Mouse (Mus musculus): ENCODE data around the gene Rbms2. TPM values are rescaled to one million over a fixed set of nuclear protein-coding genes. Genes with fewer than 3 reads are reported as not detected.

The Rbms2 gene
- polyA plus RNA-seq, 1 experiment, result 97.3 TPM

- TF ChIP-seq MAX (IDR thresholded peaks at IDR 0.05; ENCODE audit: low read depth) (no peak), MYOG (IDR thresholded peaks at IDR 0.05; ENCODE audit: control insufficient read depth in 1 of 3, insufficient read depth in 1 of 3, insufficient read length in 2 of 3, low read depth in 2 of 3) (no peak), USF1 (IDR thresholded peaks at IDR 0.05; ENCODE audit: low read depth) (no peak), REST (IDR thresholded peaks at IDR 0.05; ENCODE audit: insufficient read depth, insufficient read length) (no peak), MYOD1 (IDR thresholded peaks at IDR 0.05; ENCODE audit: control insufficient read depth in 1 of 3, insufficient read length in 2 of 3, low read depth in 2 of 3) (no peak), TCF3 (IDR thresholded peaks at IDR 0.05; ENCODE audit: insufficient read length, low read depth) (no peak), SRF (IDR thresholded peaks at IDR 0.05; ENCODE audit: control insufficient read depth, insufficient read length, low read depth) (no peak), POLR2A (IDR thresholded peaks at IDR 0.05; ENCODE audit: insufficient read length, low read depth) (no peak), TCF12 (IDR thresholded peaks at IDR 0.05; ENCODE audit: insufficient read depth, poor library complexity, severe bottlenecking) (no peak), E2F4 (IDR thresholded peaks at IDR 0.05; ENCODE audit: insufficient read depth) (no peak), CEBPB (IDR thresholded peaks at IDR 0.05; ENCODE audit: insufficient read depth, poor library complexity, severe bottlenecking) (no peak), POLR2AphosphoS2 (IDR thresholded peaks at IDR 0.05; ENCODE audit: insufficient read length, low read depth) (no peak)
- H3K36me3 ChIP-seq (ENCODE audit: control insufficient read depth, insufficient read depth), result no peaks in the 10 kb centered on the region
- H3ac ChIP-seq (ENCODE audit: control insufficient read depth, insufficient read length), result no peak overlapping the region
- no peaks in the 10 kb centered on the region for H3K79me2 ChIP-seq (ENCODE audit: control insufficient read depth, insufficient read depth)
- no peaks in the 10 kb centered on the region for H3K27me3 ChIP-seq (ENCODE audit: control insufficient read depth, insufficient read depth, insufficient read length)
- peak overlapping the region; percentile 74 for H3K4me2 ChIP-seq (ENCODE audit: low read depth)
- H3K4me3 ChIP-seq, result peak overlapping the region; percentile 79
Observed at GRCm38 (mm10) chr10:128212148-128212547, 32.1 kb upstream of the Rbms2 start.

DNA sequence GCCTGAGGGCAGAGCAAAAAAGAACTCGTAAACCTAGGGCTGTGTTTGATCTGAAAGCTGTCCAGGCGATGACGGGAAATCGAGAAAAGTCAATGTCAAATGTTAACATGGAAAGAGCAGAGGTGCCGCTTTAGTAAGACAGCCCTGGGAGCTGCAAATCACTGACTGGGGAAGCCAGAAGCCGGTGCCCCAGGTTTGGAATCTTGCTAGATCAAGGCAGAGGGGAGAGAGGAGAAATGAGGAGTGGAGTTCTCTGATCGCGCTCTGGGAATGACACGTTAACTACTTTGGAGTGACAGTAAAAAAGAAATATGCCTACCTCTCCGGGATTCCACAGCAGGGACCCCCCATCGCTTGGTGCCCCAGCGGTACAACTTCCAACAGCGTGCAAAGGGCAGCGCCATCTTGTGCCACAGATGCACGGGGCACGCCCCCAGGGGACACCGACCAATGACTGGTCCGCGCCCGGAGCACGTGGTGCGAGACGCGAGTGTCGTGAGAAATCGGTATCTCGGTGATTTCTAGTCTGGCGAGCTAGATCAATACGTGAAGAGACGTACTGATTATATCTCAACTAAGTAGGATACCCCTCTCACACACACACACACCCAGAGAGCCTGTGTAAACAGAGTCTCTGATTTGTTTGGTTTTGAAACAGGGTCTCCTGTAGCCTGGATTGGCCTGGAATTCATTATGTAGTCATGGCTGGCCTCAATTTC is 31.5 kb upstream of the Rbms2 start, which contains the start of gene Spryd4:
TSS of gene Spryd4 (minus strand) at position 418 of the 719 bp plus-strand sequence.
- TF ChIP-seq TCF3 (IDR thresholded peaks at IDR 0.05; ENCODE audit: insufficient read length, low read depth) (no peak), POLR2A (IDR thresholded peaks at IDR 0.05; ENCODE audit: insufficient read length, low read depth) (peak; percentile 98), MYOD1 (IDR thresholded peaks at IDR 0.05; ENCODE audit: control insufficient read depth in 1 of 3, insufficient read length in 2 of 3, low read depth in 2 of 3) (peak in 1 of 3 experiments; percentile 24), MAX (IDR thresholded peaks at IDR 0.05; ENCODE audit: low read depth) (peak; percentile 27), REST (IDR thresholded peaks at IDR 0.05; ENCODE audit: insufficient read depth, insufficient read length) (peak; percentile 41), POLR2AphosphoS2 (IDR thresholded peaks at IDR 0.05; ENCODE audit: insufficient read length, low read depth) (peak; percentile 92), TCF12 (IDR thresholded peaks at IDR 0.05; ENCODE audit: insufficient read depth, poor library complexity, severe bottlenecking) (no peak), USF1 (IDR thresholded peaks at IDR 0.05; ENCODE audit: low read depth) (peak; percentile 99), MYOG (IDR thresholded peaks at IDR 0.05; ENCODE audit: control insufficient read depth in 1 of 3, insufficient read depth in 1 of 3, insufficient read length in 2 of 3, low read depth in 2 of 3) (peak in 2 of 3 experiments; percentile 18 to 43), CEBPB (IDR thresholded peaks at IDR 0.05; ENCODE audit: insufficient read depth, poor library complexity, severe bottlenecking) (no peak), SRF (IDR thresholded peaks at IDR 0.05; ENCODE audit: control insufficient read depth, insufficient read length, low read depth) (no peak), E2F4 (IDR thresholded peaks at IDR 0.05; ENCODE audit: insufficient read depth) (no peak)
- peak within 1 kb of the TSS; percentile 74 for H3K4me2 ChIP-seq (ENCODE audit: low read depth)
- no peaks in the 10 kb centered on the region for H3K36me3 ChIP-seq (ENCODE audit: control insufficient read depth, insufficient read depth)
- H3K4me3 ChIP-seq, result peak within 1 kb of the TSS; percentile 79
- H3ac ChIP-seq (ENCODE audit: control insufficient read depth, insufficient read length), result peak within 1 kb of the TSS; percentile 14
- H3K79me2 ChIP-seq (ENCODE audit: control insufficient read depth, insufficient read depth), result no peaks in the 10 kb centered on the region
- H3K27me3 ChIP-seq (ENCODE audit: control insufficient read depth, insufficient read depth, insufficient read length), result no peaks in the 10 kb centered on the region

GRCm38 (mm10) chr10:128210954-128211353 is 30.9 kb upstream of the Rbms2 start:
- TF ChIP-seq CEBPB (IDR thresholded peaks at IDR 0.05; ENCODE audit: insufficient read depth, poor library complexity, severe bottlenecking) (peak; percentile 54), POLR2AphosphoS2 (IDR thresholded peaks at IDR 0.05; ENCODE audit: insufficient read length, low read depth) (no peak), USF1 (IDR thresholded peaks at IDR 0.05; ENCODE audit: low read depth) (no peak), POLR2A (IDR thresholded peaks at IDR 0.05; ENCODE audit: insufficient read length, low read depth) (peak; percentile 52), MYOD1 (IDR thresholded peaks at IDR 0.05; ENCODE audit: control insufficient read depth in 1 of 3, insufficient read length in 2 of 3, low read depth in 2 of 3) (peak; percentile 41 to 86 (median 71)), MYOG (IDR thresholded peaks at IDR 0.05; ENCODE audit: control insufficient read depth in 1 of 3, insufficient read depth in 1 of 3, insufficient read length in 2 of 3, low read depth in 2 of 3) (peak; percentile 17 to 84 (median 71))
- Histone ChIP-seq H3ac (ENCODE audit: control insufficient read depth, insufficient read length) (peak overlapping the region; percentile 14), H3K4me2 (ENCODE audit: low read depth) (peak overlapping the region; percentile 74), H3K79me2 (ENCODE audit: control insufficient read depth, insufficient read depth) (no peaks in the 10 kb centered on the region), H3K36me3 (ENCODE audit: control insufficient read depth, insufficient read depth) (no peaks in the 10 kb centered on the region), H3K27me3 (ENCODE audit: control insufficient read depth, insufficient read depth, insufficient read length) (no peaks in the 10 kb centered on the region), H3K4me3 (peak overlapping the region; percentile 79)

- no peaks in the 10 kb centered on the region for H3K36me3 ChIP-seq (ENCODE audit: control insufficient read depth, insufficient read depth)
- H3K4me2 ChIP-seq (ENCODE audit: low read depth), result peak overlapping the region; percentile 74
- no peak for TF ChIP-seq CEBPB (IDR thresholded peaks at IDR 0.05; ENCODE audit: insufficient read depth, poor library complexity, severe bottlenecking)
- peak overlapping the region; percentile 79 for H3K4me3 ChIP-seq
- no peaks in the 10 kb centered on the region for H3K27me3 ChIP-seq (ENCODE audit: control insufficient read depth, insufficient read depth, insufficient read length)
- no peak overlapping the region for H3ac ChIP-seq (ENCODE audit: control insufficient read depth, insufficient read length)
- H3K79me2 ChIP-seq (ENCODE audit: control insufficient read depth, insufficient read depth), result no peaks in the 10 kb centered on the region
Observed at GRCm38 (mm10) chr10:128210131-128210530, 30.0 kb upstream of the Rbms2 start.
